Mouse (Mus musculus) midbrain, postnatal 0 days (tissue): ENCODE data around the gene Tiparp. TPM values are rescaled to one million over a fixed set of nuclear protein-coding genes. Genes with fewer than 3 reads are reported as not detected.

Source experiments
- ATAC-seq: fragments of 200-750 bp; cut with Nextera tagmentation; 2 replicates; pipeline ENCODE4 v1.8.0; 2017; ENCODE audit warnings: moderate number of reproducible peaks, mild to moderate bottlenecking, moderate TSS enrichment, moderate library complexity; ENCODE audit not compliant: low FRiP score
- DNase-seq: peaks from one replicate; pipeline ENCODE4 v3.0.0-alpha.2; 2015; ENCODE audit warnings: low spot score
- H3K27ac ChIP-seq: fragments of 300-500 bp; sonication (generic); 2 replicates; pipeline ENCODE4 v1.5.1; 2014; ENCODE audit warnings: low read depth, mild to moderate bottlenecking, low read length, mixed read lengths
- H3K27me3 ChIP-seq: fragments of 300-500 bp; sonication (generic); 2 replicates; pipeline ENCODE4 v1.6.1; 2014; ENCODE audit warnings: low read length, control low read depth, mixed read lengths; ENCODE audit not compliant: insufficient read depth
- H3K36me3 ChIP-seq: fragments of 300-500 bp; sonication (generic); 2 replicates; pipeline ENCODE4 v1.6.1; 2014; ENCODE audit warnings: low read length, control low read depth, mixed read lengths; ENCODE audit not compliant: insufficient read depth
- H3K4me1 ChIP-seq: fragments of 300-500 bp; sonication (generic); 2 replicates; pipeline ENCODE4 v1.6.1; 2014; ENCODE audit warnings: mild to moderate bottlenecking, control low read depth, antibody characterized with exemption, low read length, mixed read lengths; ENCODE audit not compliant: insufficient read depth
- H3K4me2 ChIP-seq: fragments of 300-500 bp; sonication (generic); 2 replicates; pipeline ENCODE4 v1.6.1; 2014; ENCODE audit warnings: low read depth, mild to moderate bottlenecking, low read length, mixed read lengths; ENCODE audit not compliant: poor library complexity, severe bottlenecking
- H3K4me3 ChIP-seq: fragments of 300-500 bp; sonication (generic); 2 replicates; pipeline ENCODE4 v1.5.1; 2014; ENCODE audit warnings: low read depth, mild to moderate bottlenecking, low read length, moderate library complexity
- H3K9ac ChIP-seq: fragments of 300-500 bp; sonication (generic); replicated peaks from 2 replicates; pipeline ENCODE4 v1.6.1; 2014; ENCODE audit warnings: mild to moderate bottlenecking, low read length, moderate library complexity, mixed read lengths; ENCODE audit not compliant: poor library complexity, severe bottlenecking
- H3K9me3 ChIP-seq: fragments of 300-500 bp; sonication (generic); 2 replicates; pipeline ENCODE4 v1.6.1; 2016; ENCODE audit warnings: low read length, control low read depth
- CTCF ChIP-seq: IDR thresholded peaks from 2 replicates; pipeline ENCODE4 v1.5.1; 2016; ENCODE audit warnings: antibody characterized with exemption, mild to moderate bottlenecking
- WGBS: fragments of 180-500 bp; shearing (Covaris S2); extraction: QIAGEN DNeasy Blood & Tissue Kit; methylation state at CpG from one replicate; pipeline ENCODE4 v1.1.7; 2014; 5-methylcytosine and 5-hydroxymethylcytosine counted together
- polyA plus RNA-seq: library from polyadenylated mRNA; unstranded; fragments of >200 nt; fragmentation: Nextera tagmentation; extraction: Ambion mirVana; gene quantifications from 2 replicates; pipeline ENCODE4 v1.2.1, GENCODE M21; 2015
- total RNA-seq: library from RNA; depleted of rRNA; stranded (reverse); fragments of >200 nt; gene quantifications from 2 replicates; pipeline ENCODE4 v1.2.3, GENCODE M21; 2014

The Tiparp gene
- total and polyA plus RNA-seq, 2 experiments from 2014 or later: 15.3 to 15.8 TPM

GRCm38 (mm10) chr3:65534488-65534887, 6.3 kb downstream of the Tiparp start:
- Histone ChIP-seq H3K36me3 (no peaks in the 10 kb centered on the region), H3K4me1 (no peaks in the 10 kb centered on the region), H3K9me3 (no peaks in the 10 kb centered on the region), H3K9ac (no peak overlapping the region), H3K27me3 (no peaks in the 10 kb centered on the region), H3K4me2 (no peak overlapping the region), H3K4me3 (no peak overlapping the region), H3K27ac (no peak overlapping the region)
- TF ChIP-seq CTCF: no peak
- ATAC-seq: no peak
- DNase-seq: no peak
- 60% methylated on average over 2 of the region's 2 CpGs for WGBS

GRCm38 (mm10) chr3:65535087-65535761, 7.0 kb downstream of the Tiparp start:
- H3K27ac ChIP-seq: no peak overlapping the region
- no peak overlapping the region for H3K4me2 ChIP-seq
- no peak overlapping the region for H3K4me3 ChIP-seq
- DNase-seq (no peak), ATAC-seq (no peak)
- H3K36me3 ChIP-seq: no peaks in the 10 kb centered on the region
- no peaks in the 10 kb centered on the region for H3K9me3 ChIP-seq
- H3K27me3 ChIP-seq: no peaks in the 10 kb centered on the region
- TF ChIP-seq CTCF: no peak
- H3K4me1 ChIP-seq: no peaks in the 10 kb centered on the region
- H3K9ac ChIP-seq: no peak overlapping the region

GRCm38 (mm10) chr3:65537288-65537687, 9.1 kb downstream of the Tiparp start:
- Histone ChIP-seq H3K4me3 (no peak overlapping the region), H3K27me3 (no peaks in the 10 kb centered on the region), H3K9ac (no peak overlapping the region), H3K9me3 (no peaks in the 10 kb centered on the region), H3K27ac (no peak overlapping the region), H3K36me3 (no peaks in the 10 kb centered on the region), H3K4me1 (no peaks in the 10 kb centered on the region), H3K4me2 (no peak overlapping the region)
- no peak for ATAC-seq
- no peak for DNase-seq
- no peak for TF ChIP-seq CTCF
- WGBS: 76% methylated on average over 1 of the region's 1 CpGs

- no peaks in the 10 kb centered on the region for H3K36me3 ChIP-seq
- H3K27ac ChIP-seq: no peak overlapping the region
- no peak overlapping the region for H3K4me3 ChIP-seq
- TF ChIP-seq CTCF: no peak
- WGBS: 89% methylated on average over 6 of the region's 6 CpGs
- H3K27me3 ChIP-seq: no peaks in the 10 kb centered on the region
- no peaks in the 10 kb centered on the region for H3K4me1 ChIP-seq
- ATAC-seq: no peak
- H3K9me3 ChIP-seq: no peaks in the 10 kb centered on the region
- H3K9ac ChIP-seq: no peak overlapping the region
- H3K4me2 ChIP-seq: no peak overlapping the region
- DNase-seq: no peak
These were observed 12.8 kb downstream of the Tiparp start for GRCm38 (mm10) chr3:65540906-65541551.

GRCm38 (mm10) chr3:65541552-65541935, 13.3 kb downstream of the Tiparp start:
- Histone ChIP-seq H3K36me3 (no peaks in the 10 kb centered on the region), H3K27me3 (no peaks in the 10 kb centered on the region), H3K4me2 (no peak overlapping the region), H3K4me1 (no peaks in the 10 kb centered on the region), H3K9ac (no peak overlapping the region), H3K4me3 (no peak overlapping the region), H3K27ac (no peak overlapping the region), H3K9me3 (no peaks in the 10 kb centered on the region)
- ATAC-seq (no peak), DNase-seq (no peak)
- TF ChIP-seq CTCF: no peak
- 53% methylated on average over 4 of the region's 4 CpGs for WGBS

GRCm38 (mm10) chr3:65549785-65550184, 21.6 kb downstream of the Tiparp start:
- 78% methylated on average over 6 of the region's 6 CpGs for WGBS

More at GRCm38 (mm10) chr3:65549785-65550184, 21.6 kb downstream of the Tiparp start:
- Histone ChIP-seq H3K27ac (no peak overlapping the region), H3K36me3 (peaks cover 3% of the 10 kb centered on the region), H3K27me3 (no peaks in the 10 kb centered on the region), H3K9me3 (no peaks in the 10 kb centered on the region), H3K4me2 (no peak overlapping the region), H3K4me3 (no peak overlapping the region), H3K4me1 (no peaks in the 10 kb centered on the region), H3K9ac (no peak overlapping the region)
- DNase-seq (no peak), ATAC-seq (no peak)
- no peak for TF ChIP-seq CTCF
